Mouse (Mus musculus): ENCODE data around the gene Safb.

The Safb gene
- long read RNA-seq, experiment 1, partial matches to known transcripts = 14 of 23 reads
- long read RNA-seq, experiment 1, other reads (novel, unspliced or antisense) = 4 of 23 reads
- long read RNA-seq, experiment 2, partial matches to known transcripts = 22 of 32 reads
- long read RNA-seq, experiment 2, other reads (novel, unspliced or antisense) = 4 of 32 reads

GRCm38 (mm10) chr17:56584257-56585130 is at the start of gene Safb, which contains the start of gene Safb2:
Gene Safb, plus strand, starts transcription at chr17:56584825.
Gene Safb2, minus strand, starts transcription at chr17:56584585.
- intact Hi-C loops (cut with DNase I) = no loop called here

- intact Hi-C loops (cut with DNase I) = no loop called here
Observed at GRCm38 (mm10) chr17:56536192-56536591, 48.4 kb upstream of the Safb start.

- intact Hi-C loops (cut with DNase I) = no loop called here
Observed at GRCm38 (mm10) chr17:56536874-56537273, 47.8 kb upstream of the Safb start.

GRCm38 (mm10) chr17:56537912-56538311 is 46.7 kb upstream of the Safb start:
- intact Hi-C loops (cut with DNase I) = no loop called here

- intact Hi-C loops (cut with DNase I) = loop anchor here (5.0 to 10.0 kb wide), 2 partner anchors 168 to 204 kb away; no protein-coding TSS in a partner anchor
Observed at GRCm38 (mm10) chr17:56540562-56540975, 44.1 kb upstream of the Safb start.

- intact Hi-C loops (cut with DNase I) = loop anchor here (5.0 to 10.0 kb wide), 2 partner anchors 170 to 202 kb away; no protein-coding TSS in a partner anchor
Observed at GRCm38 (mm10) chr17:56542736-56543135, 41.9 kb upstream of the Safb start.

GRCm38 (mm10) chr17:56543684-56544224 is 40.9 kb upstream of the Safb start:
- intact Hi-C loops (cut with DNase I) = loop anchor here (5.0 to 10.0 kb wide), 2 partner anchors 171 to 201 kb away; no protein-coding TSS in a partner anchor

- intact Hi-C loops (cut with DNase I) = loop anchor here (5.0 to 10.0 kb wide), 2 partner anchors 173 to 200 kb away; no protein-coding TSS in a partner anchor
Observed at GRCm38 (mm10) chr17:56544699-56545387, 39.8 kb upstream of the Safb start.

GRCm38 (mm10) chr17:56545945-56546344 is 38.7 kb upstream of the Safb start:
- intact Hi-C loops (cut with DNase I) = loop anchor here (10.0 kb wide), 1 partner anchor 199 kb away; no protein-coding TSS in a partner anchor

- intact Hi-C loops (cut with DNase I) = loop anchor here (10.0 kb wide), 1 partner anchor 198 kb away; no protein-coding TSS in a partner anchor
Observed at GRCm38 (mm10) chr17:56546576-56546975, 38.0 kb upstream of the Safb start.

- intact Hi-C loops (cut with DNase I) = loop anchor here (10.0 kb wide), 1 partner anchor 198 kb away; no protein-coding TSS in a partner anchor
Observed at GRCm38 (mm10) chr17:56547116-56547845, 37.3 kb upstream of the Safb start.

- intact Hi-C loops (cut with DNase I) = loop anchor here (10.0 kb wide), 1 partner anchor 197 kb away; no protein-coding TSS in a partner anchor
Observed at GRCm38 (mm10) chr17:56547846-56548604, 36.6 kb upstream of the Safb start.

GRCm38 (mm10) chr17:56548605-56549105 is 36.0 kb upstream of the Safb start:
- intact Hi-C loops (cut with DNase I) = loop anchor here (10.0 kb wide), 1 partner anchor 196 kb away; no protein-coding TSS in a partner anchor

GRCm38 (mm10) chr17:56550784-56551475 is 33.7 kb upstream of the Safb start:
- intact Hi-C loops (cut with DNase I) = loop anchor here (5.0 to 10.0 kb wide), 2 partner anchors 49 to 126 kb away; no protein-coding TSS in a partner anchor

- intact Hi-C loops (cut with DNase I) = loop anchor here (2.0 to 10.0 kb wide), 3 partner anchors 50 to 195 kb away; no protein-coding TSS in a partner anchor
Observed at GRCm38 (mm10) chr17:56551841-56552581, 32.6 kb upstream of the Safb start.

- intact Hi-C loops (cut with DNase I) = loop anchor here (2.0 to 10.0 kb wide), 3 partner anchors 51 to 196 kb away; no protein-coding TSS in a partner anchor
Observed at GRCm38 (mm10) chr17:56552781-56553363, 31.8 kb upstream of the Safb start.

GRCm38 (mm10) chr17:56554122-56554551 is 30.5 kb upstream of the Safb start, which contains the start of gene Gm20219:
Gene Gm20219, minus strand, starts transcription at chr17:56554387.
- intact Hi-C loops (cut with DNase I) = loop anchor here (5.0 to 10.0 kb wide), 2 partner anchors 52 to 129 kb away; no protein-coding TSS in a partner anchor
